Mouse (Mus musculus): ENCODE measurements around the gene Afap1.
A peak's percentile ranks its signal among the peaks of the same experiment; 100 is the strongest.

DNA sequence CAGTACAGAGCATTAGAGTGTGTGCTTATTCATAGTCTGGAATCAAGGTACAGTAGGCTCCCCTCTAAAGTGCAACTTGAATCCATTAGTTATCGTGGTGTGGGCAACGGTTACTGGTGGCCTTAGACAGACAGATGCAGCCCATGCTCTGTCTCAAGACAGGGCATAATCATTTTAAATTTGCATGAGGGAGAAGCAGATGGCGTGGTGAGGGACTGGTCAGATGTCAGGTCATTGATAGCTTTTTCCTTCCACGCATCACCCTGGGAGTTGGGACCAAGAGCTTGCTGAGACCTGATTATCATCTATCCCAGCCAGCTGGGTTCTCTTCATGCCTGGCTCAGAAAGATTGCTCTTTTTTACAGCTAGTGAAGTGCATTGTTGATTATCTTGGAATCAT, 27.0 kb downstream of the Afap1 start:
- TF ChIP-seq USF1 (IDR thresholded peaks at IDR 0.05; ENCODE audit: low read depth), result no peak
- TF ChIP-seq SRF (IDR thresholded peaks at IDR 0.05; ENCODE audit: control insufficient read depth, insufficient read length, low read depth), result no peak
- TF ChIP-seq MYOG (IDR thresholded peaks at IDR 0.05; ENCODE audit: control insufficient read depth in 1 of 3, insufficient read depth in 1 of 3, insufficient read length in 2 of 3, low read depth in 2 of 3), result peak in 1 of 3 experiments; percentile 44
- TF ChIP-seq POLR2A (IDR thresholded peaks at IDR 0.05; ENCODE audit: insufficient read length, low read depth), result no peak
- no peak for TF ChIP-seq E2F4 (IDR thresholded peaks at IDR 0.05; ENCODE audit: insufficient read depth)
- no peak for TF ChIP-seq MAX (IDR thresholded peaks at IDR 0.05; ENCODE audit: low read depth)
- no peak for TF ChIP-seq TCF12 (IDR thresholded peaks at IDR 0.05; ENCODE audit: insufficient read depth, poor library complexity, severe bottlenecking)
- no peak for TF ChIP-seq POLR2AphosphoS2 (IDR thresholded peaks at IDR 0.05; ENCODE audit: insufficient read length, low read depth)
- no peak for TF ChIP-seq CEBPB (IDR thresholded peaks at IDR 0.05; ENCODE audit: insufficient read depth, poor library complexity, severe bottlenecking)
- peak in 2 of 3 experiments; percentile 38 to 40 for TF ChIP-seq MYOD1 (IDR thresholded peaks at IDR 0.05; ENCODE audit: control insufficient read depth in 1 of 3, insufficient read length in 2 of 3, low read depth in 2 of 3)
